In genomic region chr17:48019585-48019984, GRCm38 (mm10) we compare ENCODE assay signal across 12 mouse cellular contexts. TPM values are rescaled to one million over a fixed set of nuclear protein-coding genes. Genes with fewer than 3 reads are reported as not detected.
A peak's percentile ranks its signal among the peaks of the same experiment; 100 is the strongest.
DNase-seq lines count a peak whose midpoint lies in the region; ATAC-seq and TF ChIP-seq lines count a peak whose summit lies in the region.
"Had no signal": no experiment of that assay in that cellular context is flagged by ENCODE, and none has a peak within 500 bp of the region (broad histone marks: within the 10 kb centered on the region; RNA-seq: fewer than 3 reads in every experiment).

No protein-coding gene starts in this region.

- H3K36me3 ChIP-seq in kidney, postnatal 0 days (ENCODE audit: insufficient read depth, low read length), result no peaks in the 10 kb centered on the region
- no peaks in the 10 kb centered on the region for H3K36me3 ChIP-seq in intestine, postnatal 0 days (ENCODE audit: control insufficient read depth, insufficient read depth)
- no peaks in the 10 kb centered on the region for H3K36me3 ChIP-seq in liver, embryonic 14.5 days (replicated peaks; ENCODE audit: control insufficient read depth, insufficient read depth, low read depth)

- WGBS in kidney, postnatal 0 days, result 25% methylated on average over 2 of the region's 2 CpGs
- 13% methylated on average over 2 of the region's 2 CpGs for WGBS in intestine, postnatal 0 days
- WGBS in liver, embryonic 14.5 days (ENCODE audit: insufficient replicate concordance), result 20% methylated on average over 2 of the region's 2 CpGs

- no peak overlapping the region for H3K4me3 ChIP-seq in kidney, postnatal 0 days (replicated peaks; ENCODE audit: low read depth, low read length)
- no peak overlapping the region for H3K4me3 ChIP-seq in intestine, postnatal 0 days (ENCODE audit: low read depth, low read length)
- no peak overlapping the region for H3K4me3 ChIP-seq in liver, embryonic 14.5 days (ENCODE audit: insufficient read depth in 1 of 2, low read depth in 2 of 2, low read length in 2 of 2)

- H3K27me3 ChIP-seq in kidney, postnatal 0 days (ENCODE audit: insufficient read depth, low read length), result no peaks in the 10 kb centered on the region
- no peaks in the 10 kb centered on the region for H3K27me3 ChIP-seq in intestine, postnatal 0 days (replicated peaks; ENCODE audit: control insufficient read depth, insufficient read depth, low read length)
- no peaks in the 10 kb centered on the region for H3K27me3 ChIP-seq in liver, embryonic 14.5 days (ENCODE audit: control insufficient read depth, insufficient read depth, low read length)

- H3K27ac ChIP-seq in kidney, postnatal 0 days, result no peak overlapping the region
- no peak overlapping the region for H3K27ac ChIP-seq in intestine, postnatal 0 days (ENCODE audit: low read depth, low read length)
- no peak overlapping the region for H3K27ac ChIP-seq in liver, embryonic 14.5 days

- no peak for TF ChIP-seq EP300 in liver, embryonic 14.5 days (IDR thresholded peaks at IDR 0.05; ENCODE audit: low read depth)

- no peak for TF ChIP-seq CTCF in kidney, postnatal 0 days (IDR thresholded peaks at IDR 0.05; ENCODE audit: low read depth)
- TF ChIP-seq CTCF in intestine, postnatal 0 days (IDR thresholded peaks at IDR 0.05; ENCODE audit: low read depth), result no peak
- no peak for TF ChIP-seq CTCF in liver, embryonic 14.5 days (IDR thresholded peaks at IDR 0.05; ENCODE audit: low read depth)

- no peak overlapping the region for H3K4me2 ChIP-seq in kidney, postnatal 0 days (ENCODE audit: low read length)
- no peak overlapping the region for H3K4me2 ChIP-seq in intestine, postnatal 0 days (replicated peaks; ENCODE audit: low read depth)
- no peak overlapping the region for H3K4me2 ChIP-seq in liver, embryonic 14.5 days (ENCODE audit: low read depth)

- H3K4me1 ChIP-seq in kidney, postnatal 0 days (replicated peaks; ENCODE audit: insufficient read depth, low read length), result no peaks in the 10 kb centered on the region
- no peaks in the 10 kb centered on the region for H3K4me1 ChIP-seq in intestine, postnatal 0 days (replicated peaks; ENCODE audit: control insufficient read depth, insufficient read depth, low read length)
- peaks cover 0 to 6% of the 10 kb centered on the region in 2 experiments; a peak in 2 of 4 replicates for H3K4me1 ChIP-seq in liver, embryonic 14.5 days (replicated peaks; ENCODE audit: control insufficient read depth in 2 of 2, insufficient read depth in 2 of 2, low read length in 1 of 2)

- no peak overlapping the region for H3K9ac ChIP-seq in kidney, postnatal 0 days (ENCODE audit: low read depth, low read length)
- no peak overlapping the region for H3K9ac ChIP-seq in intestine, postnatal 0 days (ENCODE audit: low read depth, low read length)
- no peak overlapping the region for H3K9ac ChIP-seq in liver, embryonic 14.5 days (replicated peaks)

- H3K9me3 ChIP-seq in kidney, postnatal 0 days (replicated peaks; ENCODE audit: low read length), result no peaks in the 10 kb centered on the region
- no peaks in the 10 kb centered on the region for H3K9me3 ChIP-seq in intestine, postnatal 0 days (ENCODE audit: control insufficient read depth)
- H3K9me3 ChIP-seq in liver, embryonic 14.5 days (ENCODE audit: control insufficient read depth, low read length), result no peaks in the 10 kb centered on the region

- peak; percentile 49 for ATAC-seq in kidney, postnatal 0 days (replicated peaks; ENCODE audit: low FRiP score, low read depth)
- 0 out of 2 replicates have a peak, but pooled peaks have one; percentile 13 for ATAC-seq in intestine, postnatal 0 days
- ATAC-seq in liver, embryonic 14.5 days (ENCODE audit: insufficient read depth), result peak; percentile 83

- no peak for DNase-seq in kidney, postnatal 0 days (ENCODE audit: low spot score)
- DNase-seq in kidney, adult 8-10 months, result no peak
- no peak for DNase-seq in liver, embryonic 14.5 days (ENCODE audit: low read depth in 3 of 3, low spot score in 3 of 3)
- peak; percentile 47 to 69 for DNase-seq in lung, postnatal 4 days
- no peak for DNase-seq in cerebellum, postnatal 4 days (ENCODE audit: low spot score in 2 of 2)
- DNase-seq in thymus, postnatal 0 days (ENCODE audit: low spot score), result no peak
- DNase-seq: adrenal gland, postnatal 10 days; cerebellum, postnatal 36 days; left cerebral cortex, postnatal 4 days; right cerebral cortex, postnatal 14 days had no signal

RNA-seq across cellular contexts. Expression of gene 1700122O11Rik, which starts 18.5 kb away (rescaled TPM):
- not detected in 2 replicates for polyA plus RNA-seq in kidney, postnatal 0 days (2015; fragmentation: Nextera tagmentation; extraction: Ambion mirVana)
- not detected in 2 replicates for polyA plus RNA-seq in intestine, postnatal 0 days (2015; fragmentation: Nextera tagmentation; extraction: Ambion mirVana)
- polyA plus RNA-seq in liver, embryonic 14.5 days (2012; rRNA removed), result not detected in 2 replicates
- polyA plus RNA-seq in liver, embryonic 14.5 days (2014; fragmentation: Nextera tagmentation; extraction: Ambion mirVana), result not detected in 2 replicates
- not detected in 2 replicates for polyA plus RNA-seq in thymus, postnatal 0 days (2015; fragmentation: Nextera tagmentation; extraction: Ambion mirVana)
- polyA plus RNA-seq: heart, embryonic 16.5 days had no signal

Comparison
In these comparisons a context has a peak if more than half of its experiments do, and no peak if none do; other contexts are left out.
1. ATAC-seq: peak in every context shown above with its lines; median percentile 83 in liver, embryonic 14.5 days; 49 in kidney, postnatal 0 days; 13 in intestine, postnatal 0 days.
2. DNase-seq: peak in lung, postnatal 4 days (2 of 2); none in kidney, postnatal 0 days (single experiment), kidney, adult 8-10 months (0 of 2), liver, embryonic 14.5 days (0 of 3), cerebellum, postnatal 4 days (0 of 2) and thymus, postnatal 0 days (single experiment).